Mouse (Mus musculus) liver, embryonic 13.5 days (tissue): ENCODE data around the gene Tmprss6. TPM values are rescaled to one million over a fixed set of nuclear protein-coding genes. Genes with fewer than 3 reads are reported as not detected.

Source experiments
- ATAC-seq: fragments of 200-750 bp; cut with Nextera tagmentation; 2 replicates; pipeline ENCODE4 v1.8.0; 2017; ENCODE audit warnings: low read depth, mild to moderate bottlenecking, moderate number of reproducible peaks, moderate library complexity
- DNase-seq: peaks from one replicate; pipeline ENCODE4 v3.0.0; 2022
- H3K27ac ChIP-seq: fragments of 300-500 bp; sonication (generic); 2 replicates; pipeline ENCODE4 v1.5.1; 2015; ENCODE audit warnings: moderate library complexity, mild to moderate bottlenecking, inconsistent platforms
- H3K27me3 ChIP-seq: fragments of 300-500 bp; sonication (generic); 2 replicates; pipeline ENCODE4 v1.6.1; 2015; ENCODE audit warnings: mild to moderate bottlenecking, inconsistent platforms
- H3K36me3 ChIP-seq: fragments of 300-500 bp; sonication (generic); 2 replicates; pipeline ENCODE4 v1.6.1; 2015; ENCODE audit warnings: mild to moderate bottlenecking, inconsistent platforms
- H3K4me1 ChIP-seq: fragments of 300-500 bp; sonication (generic); replicated peaks from 2 replicates; pipeline ENCODE4 v1.6.1; 2015; ENCODE audit warnings: inconsistent platforms
- H3K4me2 ChIP-seq: fragments of 300-500 bp; sonication (generic); 2 replicates; pipeline ENCODE4 v1.6.1; 2015; ENCODE audit warnings: inconsistent platforms, mild to moderate bottlenecking, moderate library complexity
- H3K4me3 ChIP-seq: fragments of 300-500 bp; sonication (generic); replicated peaks from 2 replicates; pipeline ENCODE4 v1.5.1; 2015; ENCODE audit warnings: mild to moderate bottlenecking, inconsistent platforms
- H3K9ac ChIP-seq: fragments of 300-500 bp; sonication (generic); 2 replicates; pipeline ENCODE4 v1.6.1; 2015; ENCODE audit warnings: mild to moderate bottlenecking, inconsistent platforms
- H3K9me3 ChIP-seq: fragments of 300-500 bp; sonication (generic); replicated peaks from 2 replicates; pipeline ENCODE4 v1.6.1; 2016; ENCODE audit warnings: inconsistent platforms
- WGBS: fragments of 180-500 bp; shearing (Covaris S2); methylation state at CpG from one replicate; pipeline ENCODE4 v1.1.7; 2015; ENCODE audit not compliant: insufficient replicate concordance; 5-methylcytosine and 5-hydroxymethylcytosine counted together
- polyA plus RNA-seq: library from polyadenylated mRNA; unstranded; fragments of >200 nt; fragmentation: Nextera tagmentation; extraction: Ambion mirVana; gene quantifications from 2 replicates; pipeline ENCODE4 v1.2.1, GENCODE M21; 2015

The Tmprss6 gene
- polyA plus RNA-seq, 1 experiment from 2014 or later, result 7.8 TPM

DNA sequence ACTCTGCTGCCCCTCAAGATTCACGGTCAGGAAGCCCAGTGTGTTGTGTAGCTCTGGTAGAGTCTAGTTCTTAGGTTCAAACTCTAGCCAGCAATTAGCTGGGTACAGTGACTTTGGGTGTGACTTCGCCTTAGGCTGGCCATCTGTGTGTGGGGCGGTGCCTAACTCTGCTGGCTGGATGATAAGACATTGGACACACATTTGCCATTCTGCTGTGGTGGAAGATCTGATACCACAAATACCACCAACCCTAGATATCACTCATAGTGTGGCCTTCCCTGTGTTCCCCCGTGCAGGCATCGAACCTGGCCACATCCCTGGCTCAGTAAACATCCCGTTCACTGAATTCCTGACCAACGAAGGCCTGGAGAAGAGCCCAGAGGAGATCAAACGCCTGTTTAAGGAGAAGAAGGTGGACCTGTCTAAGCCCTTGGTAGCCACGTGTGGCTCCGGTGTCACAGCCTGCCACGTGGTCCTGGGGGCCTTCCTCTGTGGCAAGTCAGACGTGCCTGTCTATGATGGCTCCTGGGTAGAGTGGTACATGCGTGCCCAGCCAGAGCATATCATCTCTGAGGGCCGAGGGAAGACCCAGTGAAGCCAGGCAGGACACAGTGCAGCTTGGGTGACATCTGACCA lies 55.2 kb downstream of the Tmprss6 start:
- Histone ChIP-seq H3K9ac (peak overlapping the region; percentile 76), H3K9me3 (no peaks in the 10 kb centered on the region), H3K27me3 (peaks cover 27% of the 10 kb centered on the region), H3K36me3 (peaks cover 41% of the 10 kb centered on the region), H3K4me3 (peak overlapping the region; percentile 34), H3K4me2 (peak overlapping the region; percentile 94), H3K4me1 (peaks cover 98% of the 10 kb centered on the region), H3K27ac (peak overlapping the region; percentile 99)
- ATAC-seq (peak; percentile 95), DNase-seq (peak; percentile 84)
- WGBS, result 24% methylated on average over 14 of the region's 14 CpGs

DNA sequence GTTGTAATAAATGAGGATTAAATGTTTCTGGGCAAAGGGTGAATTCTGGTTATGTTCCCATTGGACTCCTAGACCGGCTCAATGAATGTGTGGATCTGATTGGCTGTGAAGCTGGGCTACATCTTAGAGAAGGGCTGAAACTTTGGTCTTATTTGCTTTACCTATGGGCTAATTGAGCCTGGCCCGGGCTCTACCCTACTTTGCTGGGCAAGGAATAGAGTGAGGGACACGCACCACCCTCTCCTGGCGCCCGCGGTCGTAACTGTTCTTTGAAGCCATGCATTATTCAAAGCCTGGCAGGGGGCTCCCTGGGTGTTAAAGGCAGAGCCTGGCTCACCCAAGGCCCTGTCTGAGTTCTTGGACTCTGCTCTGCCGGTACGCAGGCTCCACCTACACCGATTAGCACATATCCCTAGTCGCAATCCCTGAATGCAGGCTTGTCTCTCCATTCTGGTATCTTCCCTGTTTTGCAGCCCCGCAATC lies 58.8 kb downstream of the Tmprss6 start:
- peak overlapping the region; percentile 94 for H3K4me2 ChIP-seq
- WGBS, result 33% methylated on average over 12 of the region's 12 CpGs
- DNase-seq (no peak), ATAC-seq (no peak)
- peak overlapping the region; percentile 76 for H3K9ac ChIP-seq
- H3K4me3 ChIP-seq, result peak overlapping the region; percentile 43
- H3K27me3 ChIP-seq, result peaks cover 27% of the 10 kb centered on the region
- H3K27ac ChIP-seq, result peak overlapping the region; percentile 100
- H3K36me3 ChIP-seq, result peaks cover 37% of the 10 kb centered on the region
- no peaks in the 10 kb centered on the region for H3K9me3 ChIP-seq
- H3K4me1 ChIP-seq, result peaks cover 90% of the 10 kb centered on the region

DNA sequence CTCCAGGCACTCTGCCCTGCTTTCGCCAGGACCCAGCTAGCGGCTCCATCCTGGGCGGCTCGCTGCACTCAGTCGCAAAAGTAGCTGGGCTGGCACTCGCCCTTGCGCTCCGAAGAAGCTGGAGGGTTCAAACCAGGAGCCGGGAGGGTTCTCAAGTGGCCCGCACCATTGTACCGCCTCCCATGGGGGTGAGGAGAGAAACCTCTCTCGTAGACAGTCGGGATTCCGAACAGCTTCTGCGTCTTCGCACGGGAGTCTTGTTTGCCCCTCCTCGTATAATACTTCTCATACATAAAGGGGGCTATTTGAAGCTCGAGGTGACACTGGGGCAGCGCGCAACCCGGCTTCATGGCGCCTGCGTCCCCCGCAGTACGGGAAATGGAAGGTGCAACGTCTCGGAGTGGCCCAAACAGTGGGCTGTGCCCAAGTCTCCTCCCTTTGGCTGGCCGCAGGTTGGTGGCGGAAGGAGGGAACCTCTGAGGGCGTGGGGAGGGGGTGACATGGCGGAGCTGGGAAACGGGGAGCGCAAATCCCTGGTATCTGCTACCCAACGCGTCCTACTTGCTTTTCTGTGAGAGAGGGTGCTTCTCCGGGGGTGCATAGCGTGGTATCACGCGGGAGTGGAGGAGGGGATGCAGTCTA lies 62.0 kb downstream of the Tmprss6 start, which contains the start of gene Mpst:
Gene Mpst (plus strand): TSS at position 124 of the 642 bp plus-strand sequence.
- Histone ChIP-seq H3K27ac (peak within 1 kb of the TSS; percentile 100), H3K9me3 (no peaks in the 10 kb centered on the region), H3K27me3 (peaks cover 27% of the 10 kb centered on the region), H3K4me2 (peak within 1 kb of the TSS; percentile 94), H3K36me3 (peaks cover 13% of the 10 kb centered on the region), H3K9ac (peak within 1 kb of the TSS; percentile 95), H3K4me1 (peaks cover 91% of the 10 kb centered on the region), H3K4me3 (peak within 1 kb of the TSS; percentile 87)
- DNase-seq, result peak; percentile 89
- ATAC-seq, result peak; percentile 88
- under 1% methylated on average over 40 of the region's 40 CpGs for WGBS

DNA sequence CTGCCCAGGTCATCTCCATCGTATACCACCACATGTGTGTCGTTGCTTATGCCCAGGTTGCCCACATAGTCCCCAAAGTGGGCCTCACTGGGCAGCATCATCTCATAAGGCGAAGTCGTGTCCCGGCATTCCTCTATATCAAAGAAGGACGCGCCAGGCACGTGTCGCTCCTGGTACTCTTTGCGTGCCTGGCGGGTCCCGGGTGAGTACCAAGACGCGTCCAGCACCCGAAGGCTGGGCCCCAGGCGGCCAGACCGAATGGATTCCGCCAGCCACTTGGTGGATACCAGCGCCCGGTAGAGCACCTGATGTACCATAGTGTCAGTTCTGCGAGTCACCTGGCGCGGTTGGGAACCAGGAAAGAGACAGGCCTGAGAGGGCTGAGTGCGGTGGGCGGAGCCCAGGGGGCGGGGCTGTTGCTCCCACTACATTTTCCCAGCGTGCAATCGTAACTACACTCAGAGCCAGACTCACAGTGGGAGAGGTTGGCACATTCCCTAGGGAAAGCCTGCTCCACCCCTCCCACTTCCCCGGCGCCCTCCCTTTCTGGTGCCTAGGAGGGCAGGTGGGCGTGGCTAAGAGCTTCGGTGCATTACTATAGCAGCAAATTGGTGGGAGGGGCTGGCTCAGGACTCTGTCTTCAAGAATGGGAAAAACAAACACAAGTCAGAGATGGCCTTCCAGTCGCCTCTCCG lies 62.8 kb downstream of the Tmprss6 start, which contains the start of gene Tst:
Gene Tst (minus strand): TSS at position 391 of the 695 bp plus-strand sequence.
- DNase-seq, result peak; percentile 79
- peak; percentile 66 for ATAC-seq
- Histone ChIP-seq H3K27ac (peak within 1 kb of the TSS; percentile 100), H3K4me1 (peaks cover 89% of the 10 kb centered on the region), H3K4me3 (peak within 1 kb of the TSS; percentile 87), H3K36me3 (peaks cover 7% of the 10 kb centered on the region), H3K27me3 (peaks cover 22% of the 10 kb centered on the region), H3K4me2 (peak within 1 kb of the TSS; percentile 94), H3K9me3 (no peaks in the 10 kb centered on the region), H3K9ac (peak within 1 kb of the TSS; percentile 95)
- WGBS, result 3% methylated on average over 34 of the region's 34 CpGs

DNA sequence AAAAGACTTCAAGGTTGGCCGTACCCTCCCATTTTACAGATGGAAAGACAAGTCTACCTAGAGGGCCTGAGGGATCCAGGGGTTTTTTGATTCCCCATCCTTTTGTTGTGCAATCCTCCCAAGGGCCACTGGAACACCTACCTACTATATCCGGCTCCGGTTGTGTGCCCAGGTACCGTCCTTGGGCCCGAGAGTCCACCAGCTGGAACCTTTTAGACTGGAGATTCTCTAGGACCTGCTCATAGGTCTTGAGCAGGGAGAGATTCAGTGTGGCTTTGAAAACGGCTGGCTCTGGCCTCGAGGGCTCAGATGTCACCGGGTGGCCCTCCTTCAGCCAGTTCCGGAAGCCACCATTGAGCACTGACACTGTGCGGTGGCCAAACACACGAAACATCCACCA lies 63.3 kb downstream of the Tmprss6 start:
- WGBS, result 54% methylated on average over 11 of the region's 11 CpGs
- H3K4me1 ChIP-seq, result peaks cover 83% of the 10 kb centered on the region
- H3K4me3 ChIP-seq, result peak overlapping the region; percentile 87
- H3K9me3 ChIP-seq, result no peaks in the 10 kb centered on the region
- H3K4me2 ChIP-seq, result peak overlapping the region; percentile 94
- H3K36me3 ChIP-seq, result peaks cover 2% of the 10 kb centered on the region
- H3K27ac ChIP-seq, result peak overlapping the region; percentile 100
- H3K9ac ChIP-seq, result peak overlapping the region; percentile 95
- ATAC-seq (no peak), DNase-seq (no peak)
- H3K27me3 ChIP-seq, result peaks cover 16% of the 10 kb centered on the region

DNA sequence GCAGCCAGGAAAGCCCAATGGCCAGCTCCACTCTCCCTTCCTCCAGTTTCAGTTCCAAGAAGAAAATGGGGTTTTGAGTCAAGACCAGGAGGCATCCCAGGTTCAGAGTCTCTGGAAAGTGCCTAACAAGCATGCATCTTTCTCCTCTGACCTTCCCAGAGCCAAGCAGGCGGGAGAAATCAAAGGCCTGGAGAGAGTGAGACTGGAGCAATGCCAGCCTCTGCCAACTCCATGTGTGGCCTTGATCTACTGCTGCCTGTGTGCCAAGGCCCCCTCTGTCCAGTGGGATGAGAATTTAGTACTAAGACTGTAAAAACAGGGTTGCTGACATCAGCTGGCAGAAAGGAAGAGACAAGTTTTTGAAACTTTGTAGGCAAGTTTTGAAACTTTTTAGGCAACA lies 64.5 kb downstream of the Tmprss6 start:
- peaks cover 4% of the 10 kb centered on the region for H3K27me3 ChIP-seq
- 62% methylated on average over 1 of the region's 1 CpGs for WGBS

DNA sequence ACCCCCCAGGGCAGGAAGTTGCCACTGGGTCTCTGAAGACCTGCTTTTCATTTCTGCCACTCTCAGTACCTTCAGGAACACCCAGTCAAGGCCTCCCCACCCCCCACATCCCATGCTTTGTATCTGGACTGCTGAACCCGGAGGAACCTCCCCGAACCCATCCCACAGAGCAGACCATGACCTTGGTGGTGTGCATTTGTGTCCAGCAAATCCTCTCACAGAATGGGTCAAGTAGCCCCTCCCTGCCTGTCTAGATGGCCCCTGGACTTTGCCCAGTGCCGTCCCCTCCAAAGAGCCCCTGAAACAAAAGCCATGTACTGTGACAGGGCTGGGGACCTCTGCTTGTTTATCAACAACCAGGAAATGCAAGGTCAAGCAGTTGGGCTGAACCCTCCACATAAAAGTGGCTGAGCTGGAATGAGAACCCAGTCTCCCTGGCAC lies 65.1 kb downstream of the Tmprss6 start:
- no peak for DNase-seq
- Histone ChIP-seq H3K27me3 (no peaks in the 10 kb centered on the region), H3K27ac (peak overlapping the region; percentile 100), H3K4me1 (peaks cover 65% of the 10 kb centered on the region), H3K4me3 (peak overlapping the region; percentile 87), H3K36me3 (peaks cover 6% of the 10 kb centered on the region), H3K9ac (peak overlapping the region; percentile 95), H3K9me3 (no peaks in the 10 kb centered on the region), H3K4me2 (peak overlapping the region; percentile 94)
- WGBS, result 64% methylated on average over 3 of the region's 3 CpGs
- ATAC-seq, result no peak

More for the DNA sequence above, 64.5 kb downstream of the Tmprss6 start:
- DNase-seq, result no peak
- Histone ChIP-seq H3K9ac (peak overlapping the region; percentile 95), H3K27ac (peak overlapping the region; percentile 100), H3K4me2 (peak overlapping the region; percentile 94), H3K4me1 (peaks cover 71% of the 10 kb centered on the region), H3K9me3 (no peaks in the 10 kb centered on the region), H3K4me3 (peak overlapping the region; percentile 87), H3K36me3 (peaks cover 6% of the 10 kb centered on the region)
- no peak for ATAC-seq

DNA sequence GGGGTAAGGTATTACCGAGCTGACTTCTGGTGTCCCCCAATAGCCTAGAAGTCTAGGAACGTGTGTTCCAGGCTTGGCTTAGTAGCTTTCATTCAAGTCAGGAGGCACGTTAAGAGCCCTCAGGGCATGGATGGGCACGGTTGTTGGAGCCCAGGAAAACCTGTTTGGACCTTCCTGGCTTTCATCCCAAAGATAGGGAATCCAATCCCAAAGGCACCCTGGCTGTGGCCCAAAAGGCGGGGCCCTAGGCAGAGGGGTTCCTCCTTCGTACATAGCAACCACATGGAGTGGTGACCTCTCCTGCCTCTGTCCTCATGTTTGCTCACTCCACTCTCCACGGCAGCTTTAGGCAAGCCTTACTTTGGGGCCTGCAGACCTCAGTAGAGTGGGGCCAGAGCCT lies 66.0 kb downstream of the Tmprss6 start:
- ATAC-seq, result no peak
- peaks cover 6% of the 10 kb centered on the region for H3K36me3 ChIP-seq
- H3K27ac ChIP-seq, result peak overlapping the region; percentile 100
- H3K4me2 ChIP-seq, result peak overlapping the region; percentile 94
- peaks cover 59% of the 10 kb centered on the region for H3K4me1 ChIP-seq
- H3K4me3 ChIP-seq, result no peak overlapping the region
- peak overlapping the region; percentile 95 for H3K9ac ChIP-seq
- no peak for DNase-seq
- H3K9me3 ChIP-seq, result no peaks in the 10 kb centered on the region
- H3K27me3 ChIP-seq, result no peaks in the 10 kb centered on the region
- 70% methylated on average over 7 of the region's 7 CpGs for WGBS

DNA sequence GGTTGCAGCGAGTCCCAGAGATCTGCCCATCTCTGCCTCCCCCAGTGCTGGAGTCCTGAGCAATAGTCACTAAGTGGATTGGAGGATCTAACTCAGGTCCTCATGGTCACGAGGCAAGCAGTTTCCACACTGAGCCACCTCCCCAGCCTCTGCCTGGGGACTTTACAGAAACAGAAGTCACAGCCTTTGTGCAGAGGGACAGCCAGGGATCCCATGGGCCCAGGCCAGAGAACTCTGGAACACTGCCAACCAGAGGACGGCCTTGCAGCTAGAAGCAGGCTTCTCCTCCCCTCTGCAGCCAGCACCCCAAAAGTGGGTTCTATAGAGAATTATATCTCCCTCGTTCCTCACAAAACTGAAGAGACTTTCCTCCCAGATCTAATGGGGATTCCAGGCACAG lies 66.5 kb downstream of the Tmprss6 start:
- whole genome bisulfite sequencing, result 63% methylated on average over 4 of the region's 4 CpGs
- H3K9me3 ChIP-seq, result no peaks in the 10 kb centered on the region
- peaks cover 6% of the 10 kb centered on the region for H3K36me3 ChIP-seq
- H3K27me3 ChIP-seq, result no peaks in the 10 kb centered on the region
- DNase-seq (no peak), ATAC-seq (no peak)
- H3K4me1 ChIP-seq, result peaks cover 58% of the 10 kb centered on the region
- H3K27ac ChIP-seq, result peak overlapping the region; percentile 100
- H3K9ac ChIP-seq, result peak overlapping the region; percentile 95
- peak overlapping the region; percentile 94 for H3K4me2 ChIP-seq
- no peak overlapping the region for H3K4me3 ChIP-seq

DNA sequence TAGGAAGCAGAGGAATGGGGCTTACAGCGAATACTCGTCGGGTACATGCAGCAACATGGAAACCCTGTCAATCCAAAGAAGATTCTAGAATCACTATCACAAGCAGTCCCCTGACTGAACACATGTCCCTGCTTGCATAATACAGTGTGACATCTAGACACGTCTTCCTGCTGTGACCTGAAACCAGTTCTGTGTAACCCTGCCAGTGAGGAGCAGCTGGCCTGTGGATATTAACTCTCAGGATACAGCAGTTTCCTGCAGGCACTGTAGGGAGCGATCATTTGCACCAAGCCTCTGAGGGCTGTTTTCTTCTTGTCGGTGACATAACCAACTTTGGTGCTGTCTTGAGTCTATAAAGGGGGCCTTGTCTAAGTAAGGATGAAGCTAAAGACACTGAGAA lies 67.1 kb downstream of the Tmprss6 start:
- peaks cover 6% of the 10 kb centered on the region for H3K36me3 ChIP-seq
- WGBS, result 52% methylated on average over 6 of the region's 6 CpGs
- H3K4me2 ChIP-seq, result no peak overlapping the region
- DNase-seq (no peak), ATAC-seq (no peak)
- H3K4me3 ChIP-seq, result no peak overlapping the region
- H3K27ac ChIP-seq, result peak overlapping the region; percentile 100
- H3K4me1 ChIP-seq, result peaks cover 58% of the 10 kb centered on the region
- H3K9me3 ChIP-seq, result no peaks in the 10 kb centered on the region
- 0 out of 2 replicates have a peak overlapping the region, but pooled peaks have one; percentile 95 for H3K9ac ChIP-seq
- H3K27me3 ChIP-seq, result no peaks in the 10 kb centered on the region

DNA sequence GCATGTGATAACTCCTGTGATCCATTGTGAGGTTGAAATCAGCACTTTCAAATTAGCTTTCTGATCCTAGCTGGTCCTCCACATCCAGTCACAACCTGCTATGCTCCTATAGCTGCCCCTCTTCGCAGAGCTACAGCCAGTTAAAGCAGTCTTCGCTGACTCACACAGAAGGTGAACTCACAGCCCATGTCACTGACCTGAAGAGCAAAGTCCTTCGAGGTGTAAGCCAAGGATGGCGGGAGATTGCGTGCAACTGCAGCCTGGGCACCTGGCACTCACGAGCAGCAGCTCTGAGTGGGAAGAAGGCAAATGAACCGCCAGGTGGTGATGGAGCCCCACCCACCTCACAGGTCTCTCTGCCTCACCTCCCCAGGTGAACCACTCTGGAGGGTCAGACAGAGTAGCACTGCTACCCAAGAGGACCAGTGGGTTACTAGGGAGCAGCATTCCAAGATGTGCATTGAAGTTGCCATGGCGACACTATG lies 72.9 kb downstream of the Tmprss6 start, which contains the start of gene Tex33:
Gene Tex33 (minus strand): TSS at position 435 of the 485 bp plus-strand sequence.
- Histone ChIP-seq H3K36me3 (peaks cover 6% of the 10 kb centered on the region), H3K4me3 (no peak within 1 kb of the TSS), H3K4me1 (0 out of 2 replicates have a peak, but pooled peaks cover 7% of the 10 kb centered on the region), H3K27me3 (no peaks in the 10 kb centered on the region), H3K27ac (no peak within 1 kb of the TSS), H3K9me3 (no peaks in the 10 kb centered on the region), H3K9ac (no peak within 1 kb of the TSS), H3K4me2 (no peak within 1 kb of the TSS)
- ATAC-seq (no peak), DNase-seq (no peak)
- WGBS, result 61% methylated on average over 8 of the region's 8 CpGs
